Mouse (Mus musculus): ENCODE measurements around the gene Ndufs7.

GRCm38 (mm10) chr10:80279273-80279672 is 30.4 kb downstream of the Ndufs7 start:
- no peak for TF ChIP-seq CTCF (IDR thresholded peaks at IDR 0.05)
- no peak for TF ChIP-seq POLR2A (IDR thresholded peaks at IDR 0.05; ENCODE audit: insufficient read depth, low read depth, low read length)

All from heart, adult 2 months (tissue).